Mouse (Mus musculus): ENCODE measurements at regions not wholly inside any gene's neighbourhood (a gene's known extent, or its start where the extent isn't known, plus 50 kb on each side); places are given as distances from the start of the nearest gene placed in this dataset.

DNA sequence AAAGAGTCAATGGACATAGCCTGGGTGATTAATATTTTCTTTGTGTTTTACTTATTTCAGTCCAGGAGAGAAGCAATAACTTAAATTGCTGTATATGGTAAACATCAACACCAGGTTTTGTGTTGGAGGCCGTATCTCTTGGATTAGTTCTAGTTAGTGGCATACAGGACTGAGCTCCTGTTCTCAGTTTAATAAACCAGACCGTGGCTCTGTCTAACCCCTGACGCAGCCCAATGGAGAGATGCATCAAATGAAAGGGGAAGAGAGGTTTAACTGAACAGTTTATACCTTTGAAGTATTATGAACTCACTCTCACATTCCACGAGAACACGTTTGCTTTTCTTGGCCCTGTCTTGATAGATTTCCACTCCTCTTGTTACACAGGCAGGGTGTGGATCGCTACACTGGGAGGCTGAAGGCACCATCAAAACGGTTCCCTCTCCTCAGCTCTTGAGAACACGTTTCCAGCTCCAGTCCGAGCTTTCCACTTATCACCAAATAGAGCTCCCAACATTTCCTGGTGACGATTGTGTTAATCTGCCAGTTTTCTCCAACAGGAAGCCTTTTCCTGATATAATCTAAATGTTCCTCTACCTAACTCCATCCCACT, 54.0 kb upstream of the Cerkl start:
- DNase-seq, result no peak

DNA sequence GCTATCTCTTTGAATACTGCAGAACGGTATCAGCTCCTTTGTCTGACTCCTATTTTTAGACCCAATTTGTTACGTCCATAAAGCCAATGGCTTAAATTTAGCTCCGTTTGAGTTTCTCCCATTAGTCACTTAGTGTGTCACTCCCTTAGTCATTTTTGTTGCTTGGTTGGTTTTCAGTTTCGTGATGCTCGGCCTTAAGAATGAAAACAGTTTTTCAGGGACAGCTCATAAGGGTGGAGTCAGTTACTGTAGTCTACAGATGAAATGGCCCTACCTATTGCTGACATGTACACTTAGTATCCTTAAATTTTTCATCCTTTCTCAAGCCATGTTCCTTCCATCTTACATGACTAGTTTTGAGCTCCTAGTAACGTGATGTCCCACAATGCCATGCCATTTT, 54.5 kb upstream of the Cerkl start:
- peak; percentile 4 for DNase-seq

DNA sequence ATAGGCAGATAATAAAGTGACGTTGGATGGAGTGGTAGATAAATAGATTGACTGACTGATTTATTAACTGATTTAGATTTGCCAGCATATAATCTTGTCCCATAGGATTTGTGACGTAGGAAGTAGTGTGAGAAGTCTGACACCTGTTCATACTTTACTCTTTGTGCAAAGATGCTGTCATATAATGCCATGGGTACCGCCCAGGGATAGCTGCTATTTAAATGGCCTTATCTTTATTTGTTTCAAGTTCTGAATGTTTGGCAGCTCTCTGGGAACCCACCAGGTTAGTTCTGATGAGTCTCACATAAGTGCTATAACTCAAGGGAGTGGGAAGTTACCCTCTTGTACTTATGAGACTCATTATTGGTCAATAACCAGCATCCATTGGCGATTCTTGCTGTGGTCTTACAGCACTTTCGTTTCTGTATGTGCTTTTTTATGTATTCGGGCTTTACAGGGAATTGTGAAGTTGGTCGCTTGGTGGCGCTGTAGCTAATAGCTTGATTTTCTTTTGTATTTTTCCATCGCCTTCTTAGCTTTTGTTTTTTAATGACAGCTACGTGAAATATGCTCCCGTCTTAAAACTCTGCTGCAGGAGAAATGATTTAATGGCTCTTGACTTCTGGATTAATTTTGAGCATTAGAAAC, 55.2 kb upstream of the Cerkl start:
- DNase-seq, result peak; percentile 57

DNA sequence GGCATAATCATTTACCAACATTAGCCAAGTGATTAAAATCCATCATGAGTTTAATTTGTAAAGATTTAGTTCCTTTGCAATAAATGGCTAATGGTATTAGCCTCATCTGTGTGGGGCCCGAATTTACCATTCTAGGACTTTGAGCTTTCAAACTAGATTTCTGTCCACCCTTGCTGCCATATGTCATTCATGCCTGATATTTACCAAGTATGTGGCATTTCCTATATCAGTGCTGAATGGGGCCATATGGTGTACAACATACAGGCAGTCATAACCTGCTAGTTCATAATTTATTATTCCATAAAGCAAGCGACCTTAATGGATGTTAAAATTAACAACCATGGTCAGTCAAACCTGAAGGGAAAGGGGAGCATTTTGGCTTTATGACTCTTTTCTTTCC, 55.8 kb upstream of the Cerkl start:
- DNase-seq, result no peak

DNA sequence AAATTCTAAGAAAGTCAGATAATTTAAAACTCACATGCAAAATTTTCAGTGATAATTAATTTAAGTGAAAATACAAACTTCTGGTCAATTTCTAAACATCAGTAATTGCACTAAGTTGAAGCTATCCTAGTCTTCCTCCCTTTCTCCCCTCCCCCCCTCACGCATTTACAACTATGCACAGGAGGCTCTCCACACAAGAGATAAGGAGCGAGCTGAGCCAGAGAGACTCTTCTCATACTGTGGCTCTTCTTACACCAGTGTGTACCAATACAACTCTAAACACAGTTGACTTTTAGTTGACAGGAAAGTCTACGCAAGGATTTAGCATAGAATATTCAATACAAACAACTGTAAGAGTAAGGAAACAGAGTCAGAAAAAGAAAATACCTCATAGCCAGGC, 57.1 kb upstream of the Cerkl start:
- DNase-seq, result no peak

DNA sequence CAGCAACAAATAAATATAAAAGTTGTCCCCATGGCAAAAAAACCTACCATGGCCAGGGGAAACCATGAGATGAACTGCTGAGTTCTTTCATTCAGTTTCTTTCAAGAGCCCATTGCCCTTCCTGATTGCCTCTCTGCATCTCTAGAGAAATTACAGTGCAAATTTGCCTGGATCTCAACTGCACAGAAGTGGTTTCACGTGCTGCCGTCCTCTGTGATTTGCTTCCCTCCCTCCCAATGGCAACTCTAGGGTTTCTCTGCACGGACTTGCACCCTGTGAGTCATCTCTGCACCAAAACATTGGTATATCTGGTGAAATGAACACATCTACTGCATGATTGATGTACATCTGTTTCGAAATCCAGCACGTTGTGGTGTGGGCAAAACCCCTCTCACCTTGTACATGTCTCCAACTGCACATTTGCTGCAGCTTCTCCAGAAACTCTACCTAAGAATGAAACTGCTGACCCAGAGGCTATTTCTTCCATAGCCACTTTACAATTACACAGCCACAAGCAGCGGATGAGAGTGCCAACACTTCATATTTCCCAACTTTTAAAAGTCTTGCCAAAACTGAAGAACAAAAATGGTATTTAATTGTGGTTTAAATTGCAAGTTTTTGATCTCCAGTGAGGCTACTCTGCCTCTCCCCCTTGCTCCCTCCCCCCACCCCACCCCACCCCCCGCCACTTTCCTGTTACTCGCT, 61.6 kb upstream of the Cerkl start:
- DNase-seq, result peak; percentile 11

DNA sequence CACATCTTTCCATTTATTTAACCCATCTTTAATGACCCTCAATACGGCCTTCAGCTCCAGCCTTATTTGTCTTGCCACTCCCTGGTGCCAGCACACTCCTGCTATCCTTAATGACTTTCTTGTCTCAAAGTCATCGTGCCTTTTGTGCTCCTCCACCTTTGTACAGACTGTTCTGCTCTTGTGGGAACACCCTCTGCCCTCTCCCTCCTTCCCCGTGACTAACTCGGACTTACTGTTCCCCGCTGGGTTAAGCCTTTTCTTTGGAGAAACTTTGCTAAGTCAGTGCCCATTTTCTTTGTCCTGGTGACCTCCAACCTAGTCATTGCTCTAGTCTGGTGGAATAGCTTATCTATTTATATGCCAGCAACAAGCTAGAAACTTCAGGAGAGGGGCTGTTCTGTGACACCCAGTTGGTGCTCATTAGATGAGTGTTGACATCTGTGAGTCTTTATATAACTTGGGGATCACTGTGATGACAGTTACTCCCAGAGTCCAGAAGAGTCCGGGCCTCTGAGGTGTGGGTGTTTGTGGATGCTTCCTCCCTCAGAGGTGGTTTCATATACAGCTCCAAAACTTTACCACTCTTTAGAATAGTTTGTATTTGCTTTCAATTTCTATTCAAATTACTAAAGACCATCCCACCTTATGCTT, 63.3 kb upstream of the Cerkl start:
- no peak for DNase-seq

DNA sequence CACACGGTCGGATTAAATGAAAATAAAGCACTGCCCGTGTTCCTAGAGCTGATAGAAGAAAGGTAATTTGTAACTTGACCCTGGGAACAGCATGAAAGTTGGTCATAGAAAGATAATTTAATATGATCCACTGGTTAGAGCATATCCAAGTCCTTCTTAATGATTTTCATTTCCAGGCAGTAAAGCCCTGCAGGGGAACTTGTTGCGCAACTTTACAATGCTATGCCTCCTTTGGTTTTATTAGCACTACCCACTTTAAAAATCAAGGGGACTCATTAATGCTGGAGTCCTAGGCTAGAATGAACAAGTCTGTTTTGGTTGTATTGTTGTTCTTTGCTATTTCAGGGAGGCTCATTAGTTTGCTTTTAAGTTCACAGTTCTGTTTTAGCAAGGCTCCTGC, 66.9 kb upstream of the Cerkl start:
- no peak for DNase-seq

DNA sequence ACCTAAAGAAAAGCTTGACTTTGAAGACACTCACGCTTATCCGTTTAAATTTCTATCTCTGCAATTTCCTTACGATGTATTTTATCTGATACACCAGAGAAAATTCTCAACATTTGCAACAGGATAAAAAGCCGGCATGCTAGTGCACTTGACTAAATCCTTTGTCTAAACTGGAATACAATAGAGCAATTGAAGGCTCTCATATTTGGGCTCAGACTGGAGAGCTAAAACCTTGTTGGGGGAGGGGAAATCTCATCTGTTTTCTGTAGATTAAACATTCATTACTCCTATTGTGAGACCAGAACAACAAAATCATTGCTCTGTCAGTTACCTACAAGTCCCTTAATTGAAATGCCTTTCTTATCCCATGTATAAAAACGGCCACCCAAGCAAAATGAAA, 70.9 kb upstream of the Cerkl start:
- no peak for DNase-seq

DNA sequence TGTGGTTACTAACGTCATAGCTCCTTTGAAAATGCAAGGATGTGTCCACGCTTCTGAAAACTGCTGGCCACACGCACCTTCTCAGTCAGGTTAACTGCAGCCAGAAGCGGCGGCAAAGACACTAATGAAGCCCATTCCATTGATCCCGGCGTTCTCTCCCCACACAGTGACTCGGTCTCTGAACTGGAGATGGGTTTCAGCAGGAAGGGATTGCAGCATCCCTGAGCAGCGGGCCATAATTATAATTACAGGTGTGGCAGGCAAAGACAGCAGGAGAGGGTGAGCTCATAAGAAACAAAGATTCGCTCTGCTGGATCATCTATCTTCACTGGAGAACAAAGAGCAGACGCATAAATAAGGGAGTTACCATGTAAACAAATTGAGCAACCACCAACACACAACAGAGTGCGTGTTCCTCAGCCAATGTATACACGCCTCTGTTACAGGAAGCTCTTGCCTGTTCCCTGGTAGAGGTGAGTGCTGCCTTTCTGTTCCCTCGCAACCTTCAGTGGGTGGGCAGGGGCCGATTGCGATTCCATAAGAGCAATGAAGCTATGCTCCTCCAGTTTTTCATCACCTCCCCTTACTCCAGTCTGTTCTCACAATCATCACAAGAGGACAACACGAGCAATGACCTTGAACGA, 71.9 kb upstream of the Cerkl start:
- no peak for DNase-seq

DNA sequence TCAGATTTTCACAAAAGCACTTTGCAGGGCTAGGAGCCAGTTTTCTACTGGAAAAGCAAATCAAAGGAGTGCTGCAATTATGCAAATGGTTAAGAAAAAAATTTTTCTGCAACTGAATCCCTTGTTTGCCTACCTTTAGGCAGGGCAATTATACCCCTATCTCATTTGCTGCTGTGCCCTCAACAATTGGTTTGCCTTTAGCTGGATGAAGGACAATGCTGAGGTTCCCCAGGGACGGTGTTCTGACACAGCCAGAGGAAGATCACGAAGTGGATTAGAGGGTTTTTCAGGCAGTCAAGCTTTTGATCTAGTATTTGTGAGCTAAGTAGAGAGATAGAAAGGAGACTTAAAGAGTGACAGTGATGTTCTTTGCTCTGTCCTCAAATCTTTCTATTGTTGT, 72.6 kb upstream of the Cerkl start:
- DNase-seq, result no peak

DNA sequence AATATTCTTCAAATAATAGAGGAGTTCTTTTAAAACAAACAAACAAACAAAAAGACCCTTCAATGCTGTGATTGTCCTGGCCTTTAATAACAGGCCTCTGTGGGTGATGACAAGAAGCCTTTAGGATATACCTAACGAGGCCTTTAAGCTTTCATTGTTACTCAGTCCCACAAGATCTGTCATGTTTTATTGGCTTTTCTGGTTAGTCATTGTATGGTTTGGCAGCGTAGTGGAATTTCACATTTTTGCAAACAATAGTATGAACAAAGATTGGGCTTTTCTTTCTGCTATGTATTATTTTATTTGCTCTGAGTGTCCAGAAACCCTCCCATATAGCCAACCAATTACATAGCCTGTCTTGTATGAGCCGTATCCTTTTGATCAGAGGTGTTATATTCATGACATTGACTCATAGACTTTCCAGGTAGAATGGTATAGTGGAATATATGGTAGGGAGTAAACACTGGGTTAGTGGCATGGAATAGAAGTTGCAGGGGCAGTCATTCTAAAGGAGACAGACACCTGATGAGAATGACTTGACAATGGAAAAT, 76.1 kb upstream of the Cerkl start:
- no peak for DNase-seq

DNA sequence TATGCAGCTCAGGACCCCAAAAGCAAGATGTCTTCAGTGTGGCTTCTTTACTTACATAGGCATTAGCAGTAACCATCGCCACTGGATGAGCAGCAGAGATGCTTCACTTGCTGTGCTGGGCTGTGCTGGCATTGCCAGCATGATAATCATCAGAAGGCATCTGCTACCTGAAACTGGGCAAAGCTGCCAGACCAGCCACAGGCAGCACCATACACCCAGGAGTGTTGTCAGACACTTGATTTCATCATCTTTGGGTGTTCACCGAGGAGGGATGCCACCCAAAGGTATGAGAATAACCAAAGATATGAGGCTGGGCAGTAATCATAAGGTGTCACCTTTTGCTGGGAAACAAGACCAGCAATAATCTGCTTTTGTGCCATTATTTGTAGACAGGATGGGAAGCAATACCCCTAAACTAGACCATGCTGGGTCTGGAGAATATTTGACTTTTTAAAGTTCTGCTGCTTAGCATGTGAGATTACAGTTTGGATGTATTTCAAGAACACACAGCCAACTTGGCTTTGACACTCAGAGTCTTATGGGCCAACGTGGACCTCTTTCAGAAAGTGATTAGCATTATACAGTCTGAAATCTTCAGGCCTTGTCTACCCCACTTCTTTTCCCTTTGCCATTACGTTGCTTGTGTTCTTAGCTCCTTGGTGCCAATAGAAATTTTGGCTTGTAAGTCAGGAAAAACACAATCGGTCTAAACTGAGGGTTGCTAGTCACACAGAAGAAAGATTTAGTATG, 80.7 kb upstream of the Cerkl start:
- DNase-seq, result no peak

DNA sequence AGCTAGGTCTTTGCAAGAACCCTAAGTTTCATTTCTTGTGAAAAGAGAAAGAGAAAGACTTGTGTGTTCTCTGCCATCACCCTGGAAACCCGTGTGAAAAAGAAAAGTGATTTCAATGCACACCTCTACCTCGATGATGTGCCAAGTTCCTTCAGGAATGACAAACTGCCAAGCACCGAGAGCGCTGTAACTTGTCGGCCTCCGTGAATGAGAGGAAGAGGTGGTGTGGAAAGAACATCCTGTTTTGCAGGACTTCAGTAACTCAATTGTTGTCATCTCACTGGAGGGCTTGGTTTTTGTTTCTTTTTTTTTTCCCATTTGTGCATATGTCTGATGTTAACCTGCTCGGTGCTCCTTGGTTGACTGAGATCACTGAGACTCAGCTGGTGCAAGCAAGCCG, 83.8 kb upstream of the Cerkl start:
- DNase-seq, result peak; percentile 18

DNA sequence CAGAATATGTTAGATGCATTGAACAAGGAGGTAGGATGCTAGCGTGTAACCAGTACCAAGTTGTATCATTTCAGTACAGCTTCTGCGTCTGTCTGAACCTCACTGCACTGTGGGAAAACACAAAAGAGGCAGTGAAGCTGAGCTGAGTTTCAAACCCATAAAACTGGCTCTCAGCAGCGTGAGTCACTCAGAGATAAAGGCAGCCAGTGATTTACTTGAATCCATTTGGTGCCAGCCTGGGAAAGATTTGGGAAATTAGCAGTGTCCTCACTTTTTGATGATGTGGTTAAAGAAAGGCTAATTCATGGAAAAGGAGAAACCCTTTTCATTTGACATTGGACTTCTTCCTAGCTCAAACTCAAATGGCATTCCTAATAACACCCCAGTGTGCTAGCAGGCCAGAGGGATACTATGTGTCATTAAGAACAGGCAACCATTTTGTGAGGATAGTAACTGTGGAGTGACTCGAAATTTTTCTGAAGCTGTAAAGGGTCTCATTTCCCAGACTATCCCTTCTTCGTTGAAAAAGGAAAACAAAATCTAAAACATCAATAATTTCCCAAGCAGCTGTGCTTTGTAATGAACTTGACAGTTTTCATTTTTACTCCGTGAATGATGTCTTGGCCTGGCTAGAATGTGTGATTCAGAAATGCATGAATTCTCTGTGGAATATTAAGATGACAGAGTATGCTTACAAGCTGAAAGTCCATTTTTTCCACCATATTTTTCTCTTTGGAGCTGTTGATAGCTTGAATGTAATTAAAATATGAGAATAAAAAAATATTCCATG, 85.8 kb upstream of the Cerkl start:
- peak; percentile 25 for DNase-seq

DNA sequence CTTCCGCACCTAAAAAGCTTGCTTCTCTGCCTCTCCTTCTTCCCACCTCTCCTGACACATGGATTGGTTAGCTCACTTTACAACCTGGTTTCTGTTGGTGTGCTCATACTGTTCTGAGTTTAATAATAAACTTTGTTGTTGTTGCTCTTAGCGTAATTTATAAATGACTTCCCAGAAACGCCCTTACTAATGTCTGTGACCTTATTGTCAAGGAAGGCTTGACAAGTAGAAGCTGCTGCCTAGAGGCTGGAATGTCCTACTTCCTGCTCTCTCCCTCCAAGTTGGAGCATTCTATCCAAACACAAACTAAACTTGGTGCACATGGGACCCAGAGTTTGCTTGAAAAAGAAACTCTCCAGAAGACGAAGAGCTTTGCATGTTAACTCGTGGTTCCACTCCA, 86.9 kb upstream of the Cerkl start:
- no peak for DNase-seq

DNA sequence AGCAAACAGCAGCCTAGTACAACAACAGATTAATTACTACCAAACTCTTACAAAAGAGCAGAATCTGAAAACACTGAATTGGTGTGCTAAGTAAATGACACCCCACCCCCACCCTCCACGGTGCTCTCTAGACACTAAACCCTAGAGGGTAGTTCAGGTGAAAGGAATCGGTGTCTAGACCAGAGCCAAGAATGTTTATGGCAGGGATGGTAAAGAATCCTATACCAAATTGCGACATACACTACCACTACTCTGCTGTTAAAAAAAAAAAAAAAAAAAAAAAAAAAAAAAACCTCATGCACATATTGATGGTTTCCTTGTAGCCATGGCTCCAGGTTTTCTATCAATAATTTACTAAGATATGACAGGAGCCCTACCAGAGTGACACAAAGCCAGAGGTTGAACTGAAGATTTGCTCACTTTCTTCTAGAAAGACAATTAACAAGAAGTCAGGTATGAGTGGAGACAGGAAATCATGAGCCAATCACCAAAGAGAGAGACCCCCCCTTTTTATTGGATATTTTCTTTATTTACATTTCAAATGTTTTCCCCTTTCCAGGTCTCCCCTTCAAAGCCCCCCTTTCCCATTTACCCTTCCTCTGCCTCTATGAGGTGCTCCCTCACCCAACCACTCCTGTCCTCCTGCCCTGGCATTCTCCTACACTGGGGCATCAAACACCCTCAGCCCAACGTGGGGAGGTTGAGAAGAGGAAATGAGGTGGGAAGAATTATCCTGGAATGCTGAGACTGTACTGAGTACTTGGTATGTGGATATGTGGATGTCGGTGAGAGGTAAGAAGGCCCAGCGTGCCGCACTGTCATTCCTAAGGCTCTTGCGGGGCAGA, 87.6 kb upstream of the Cerkl start:
- no peak for DNase-seq

DNA sequence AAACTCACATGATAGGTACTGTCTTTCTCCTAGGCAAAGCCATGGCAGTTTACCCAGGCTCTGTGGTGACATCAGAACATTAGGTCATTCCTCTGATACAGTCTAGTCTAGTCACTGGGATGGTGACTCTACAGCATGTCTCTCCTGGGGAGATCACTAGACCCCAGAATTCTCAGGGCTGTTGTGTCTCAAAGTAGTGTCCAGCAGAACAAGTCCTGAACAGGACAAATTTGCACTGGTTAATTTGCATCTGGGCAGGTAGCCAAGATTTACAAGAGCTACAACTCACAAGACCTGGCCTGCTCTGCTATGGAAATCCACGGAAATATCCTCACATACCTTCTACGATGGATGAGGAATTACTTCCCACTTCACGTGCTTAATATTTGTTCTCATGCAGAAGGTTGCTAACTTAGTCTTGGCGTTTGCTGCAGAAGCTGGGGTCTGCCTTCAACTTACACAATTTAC, 88.2 kb upstream of the Cerkl start:
- no peak for DNase-seq

DNA sequence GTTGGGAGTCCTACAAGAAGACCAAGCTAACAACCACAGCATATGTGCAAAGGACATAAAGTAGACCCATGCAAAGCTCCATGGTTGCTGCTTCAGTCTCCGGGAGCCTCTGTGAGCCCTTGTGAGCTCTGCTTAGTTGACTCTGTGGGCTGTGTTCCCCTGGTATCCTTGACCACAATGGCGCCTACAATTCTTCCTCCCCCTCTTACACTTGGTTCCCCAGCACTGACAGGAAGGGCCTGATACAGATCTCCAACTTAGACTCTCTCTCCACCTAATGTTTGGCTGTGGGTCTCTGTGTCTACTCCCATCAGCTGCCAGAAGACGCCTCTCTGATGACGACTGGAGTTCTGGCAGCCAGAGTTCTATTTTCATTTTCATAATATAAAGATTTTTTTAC, 88.9 kb upstream of the Itprid2 start:
- DNase-seq, result no peak

DNA sequence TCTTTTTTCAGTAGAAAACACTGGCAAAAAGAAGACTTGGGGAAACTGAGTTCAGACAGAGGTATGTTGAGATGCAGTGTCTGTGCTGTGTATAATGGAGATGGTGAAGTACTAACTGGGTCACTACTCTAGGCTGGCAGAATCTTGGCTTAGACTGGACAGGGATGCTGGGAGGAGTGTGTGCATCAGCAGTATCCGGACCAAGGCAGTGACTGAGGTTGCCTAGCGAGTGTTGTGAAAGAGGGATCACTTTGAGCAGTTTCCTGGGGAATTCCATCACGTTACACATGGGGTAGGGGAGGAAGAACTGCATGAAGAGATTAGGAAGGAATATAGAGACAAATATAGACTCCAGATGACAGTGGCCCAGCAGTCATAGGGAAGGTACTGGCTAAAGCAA, 87.9 kb upstream of the Itprid2 start:
- DNase-seq, result no peak
